Mouse (Mus musculus) stomach, embryonic 14.5 days (tissue): ENCODE measurements around the gene Nsf. TPM values are rescaled to one million over a fixed set of nuclear protein-coding genes. Genes with fewer than 3 reads are reported as not detected.

Source experiments
- ATAC-seq: fragments of 200-750 bp; cut with Nextera tagmentation; 2 replicates; pipeline ENCODE4 v1.8.0; 2017; ENCODE audit warnings: low read depth, moderate TSS enrichment; ENCODE audit not compliant: insufficient number of reproducible peaks, insufficient read depth, low FRiP score
- H3K27ac ChIP-seq: fragments of 300-500 bp; sonication (generic); 2 replicates; pipeline ENCODE4 v1.5.1; 2014; ENCODE audit warnings: mild to moderate bottlenecking, low read length, moderate library complexity, mixed read lengths
- H3K27me3 ChIP-seq: fragments of 300-500 bp; sonication (generic); 2 replicates; pipeline ENCODE4 v1.6.1; 2014; ENCODE audit warnings: low read length, control low read depth, mixed read lengths; ENCODE audit not compliant: control insufficient read depth, insufficient read depth
- H3K36me3 ChIP-seq: fragments of 300-500 bp; sonication (generic); 2 replicates; pipeline ENCODE4 v1.6.1; 2014; ENCODE audit warnings: mild to moderate bottlenecking, control low read depth, low read length, moderate library complexity, mixed read lengths; ENCODE audit not compliant: control insufficient read depth, insufficient read depth
- H3K4me1 ChIP-seq: fragments of 300-500 bp; sonication (generic); 2 replicates; pipeline ENCODE4 v1.6.1; 2014; ENCODE audit warnings: low read length, control low read depth, mixed read lengths; ENCODE audit not compliant: control insufficient read depth, insufficient read depth
- H3K4me2 ChIP-seq: fragments of 300-500 bp; sonication (generic); replicated peaks from 2 replicates; pipeline ENCODE4 v1.6.1; 2014; ENCODE audit warnings: low read depth, low read length, control low read depth
- H3K4me3 ChIP-seq: fragments of 300-500 bp; sonication (generic); 2 replicates; pipeline ENCODE4 v1.5.1; 2014; ENCODE audit warnings: low read depth, low read length, control low read depth
- H3K9ac ChIP-seq: fragments of 300-500 bp; sonication (generic); replicated peaks from 2 replicates; pipeline ENCODE4 v1.6.1; 2014; ENCODE audit warnings: low read depth, mild to moderate bottlenecking, control low read depth, low read length, moderate library complexity, mixed read lengths
- H3K9me3 ChIP-seq: fragments of 300-500 bp; sonication (generic); 2 replicates; pipeline ENCODE4 v1.6.1; 2016; ENCODE audit warnings: low read depth, low read length, control low read depth; ENCODE audit not compliant: control insufficient read depth
- WGBS: fragments of 180-500 bp; shearing (Covaris S2); extraction: QIAGEN DNeasy Blood & Tissue Kit; methylation state at CpG from one replicate; pipeline ENCODE4 v1.1.7; 2014; 5-methylcytosine and 5-hydroxymethylcytosine counted together
- polyA plus RNA-seq: library from polyadenylated mRNA; unstranded; fragments of >200 nt; fragmentation: Nextera tagmentation; extraction: Ambion mirVana; gene quantifications from 2 replicates; pipeline ENCODE4 v1.2.1, GENCODE M21; 2014

Gene Nsf
- polyA plus RNA-seq, 1 experiment from 2014 or later = 46.9 TPM

DNA sequence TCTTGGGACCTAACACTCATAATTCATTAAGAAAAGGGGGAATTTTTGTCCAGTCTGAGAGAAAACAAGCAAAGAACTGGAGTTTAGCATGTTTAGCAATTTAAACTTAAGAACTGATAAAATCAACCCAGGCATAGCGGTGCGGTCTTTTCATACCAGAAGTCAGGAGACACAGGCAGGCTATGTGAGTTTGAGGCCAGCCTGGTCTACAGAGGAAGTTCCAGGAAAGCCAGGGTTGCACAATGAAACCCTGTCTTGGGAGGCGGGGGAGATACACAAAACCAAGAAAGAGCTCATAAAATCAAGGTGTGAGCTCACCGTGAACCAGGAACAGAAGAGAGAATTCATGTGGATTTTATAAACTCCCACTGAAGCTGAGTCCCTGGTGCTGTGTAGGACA lies 3.0 kb upstream of the Nsf start:
- H3K4me3 ChIP-seq = no peak overlapping the region
- no peaks in the 10 kb centered on the region for H3K27me3 ChIP-seq
- no peak overlapping the region for H3K9ac ChIP-seq
- no peaks in the 10 kb centered on the region for H3K9me3 ChIP-seq
- no peak for ATAC-seq
- 0 out of 2 replicates have a peak, but pooled peaks cover 8% of the 10 kb centered on the region for H3K4me1 ChIP-seq
- no peaks in the 10 kb centered on the region for H3K36me3 ChIP-seq
- H3K27ac ChIP-seq = no peak overlapping the region
- H3K4me2 ChIP-seq = no peak overlapping the region
- WGBS = 86% methylated on average over 4 of the region's 4 CpGs

- peak overlapping the region; percentile 64 for H3K9ac ChIP-seq
- 0 out of 2 replicates have a peak, but pooled peaks cover 8% of the 10 kb centered on the region for H3K4me1 ChIP-seq
- H3K27me3 ChIP-seq = no peaks in the 10 kb centered on the region
- H3K27ac ChIP-seq = no peak overlapping the region
- H3K36me3 ChIP-seq = no peaks in the 10 kb centered on the region
- ATAC-seq = peak; percentile 74; the same call in 1 of the 2 replicates
- no peaks in the 10 kb centered on the region for H3K9me3 ChIP-seq
- peak overlapping the region; percentile 54 for H3K4me2 ChIP-seq
- under 1% methylated on average over 32 of the region's 32 CpGs for WGBS
- H3K4me3 ChIP-seq = peak overlapping the region; percentile 67
These were observed 592 bp downstream of the Nsf start for GRCm38 (mm10) chr11:103953032-103953895.

DNA sequence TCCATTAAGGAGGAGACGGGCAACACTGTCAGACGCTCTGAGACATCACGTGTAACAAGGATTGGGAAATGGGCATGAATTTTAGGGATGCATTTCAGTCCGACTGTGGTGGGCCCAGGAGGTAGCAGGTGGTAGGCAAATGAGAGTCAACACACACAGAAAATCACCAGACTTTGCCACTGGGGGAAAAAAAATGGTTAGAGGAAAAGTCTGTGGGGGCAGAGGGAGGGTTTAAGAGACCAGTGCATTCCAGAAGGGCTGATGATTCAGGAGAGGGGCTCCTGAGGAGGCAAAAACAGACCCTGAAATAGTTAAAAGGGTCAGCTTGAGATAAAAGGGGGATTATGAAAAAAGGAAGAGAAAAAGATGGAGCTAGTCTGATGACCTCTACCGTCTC lies 1.2 kb downstream of the Nsf start:
- 0 out of 2 replicates have a peak, but pooled peaks cover 8% of the 10 kb centered on the region for H3K4me1 ChIP-seq
- H3K9me3 ChIP-seq = no peaks in the 10 kb centered on the region
- H3K4me2 ChIP-seq = peak overlapping the region; percentile 54
- H3K27me3 ChIP-seq = no peaks in the 10 kb centered on the region
- H3K9ac ChIP-seq = no peak overlapping the region
- peak overlapping the region; percentile 67 for H3K4me3 ChIP-seq
- no peak overlapping the region for H3K27ac ChIP-seq
- ATAC-seq = no peak
- 68% methylated on average over 5 of the region's 5 CpGs for WGBS
- H3K36me3 ChIP-seq = no peaks in the 10 kb centered on the region

DNA sequence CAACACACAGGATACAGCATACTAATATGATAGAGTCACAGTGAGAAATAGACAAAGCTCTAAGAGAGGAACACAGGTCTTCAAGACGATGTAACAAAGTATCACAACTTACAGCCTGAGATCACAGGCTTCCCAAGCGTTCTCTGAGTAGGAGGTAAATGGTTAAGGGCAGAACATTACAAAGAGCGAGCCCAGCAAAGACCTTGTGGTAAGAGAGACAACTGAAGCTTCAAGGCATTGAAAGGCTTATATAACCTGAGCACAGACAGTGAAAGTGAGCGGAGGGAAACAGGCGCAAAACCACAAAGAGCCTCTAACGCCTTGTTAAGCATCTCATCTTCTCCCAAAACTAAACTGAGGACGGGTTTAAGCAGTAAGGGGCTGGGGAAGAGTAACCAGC lies 2.8 kb downstream of the Nsf start:
- Histone ChIP-seq H3K36me3 (no peaks in the 10 kb centered on the region), H3K9ac (no peak overlapping the region), H3K27ac (no peak overlapping the region), H3K4me3 (no peak overlapping the region), H3K4me2 (no peak overlapping the region), H3K4me1 (0 out of 2 replicates have a peak, but pooled peaks cover 8% of the 10 kb centered on the region), H3K9me3 (no peaks in the 10 kb centered on the region), H3K27me3 (no peaks in the 10 kb centered on the region)
- no peak for ATAC-seq
- WGBS = 86% methylated on average over 7 of the region's 7 CpGs

DNA sequence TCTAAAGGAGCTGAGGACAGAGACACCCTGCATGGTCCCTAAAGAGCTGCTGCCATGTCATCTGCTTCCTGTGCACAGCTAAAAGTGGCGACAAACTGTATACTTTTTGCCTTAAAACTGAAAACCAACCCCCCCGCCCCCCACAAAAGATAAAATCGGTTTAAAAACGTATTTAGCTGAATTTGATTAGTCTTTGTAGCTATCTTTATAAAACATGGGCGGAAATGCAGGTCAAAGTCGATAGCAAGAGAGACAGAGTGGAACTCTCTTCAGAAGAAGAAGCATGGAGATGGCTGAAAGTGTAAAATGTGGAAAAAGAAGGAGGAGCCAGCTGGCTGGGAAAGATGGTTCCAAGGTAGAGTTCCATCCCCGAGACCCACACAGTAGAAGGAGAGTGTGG lies 4.9 kb downstream of the Nsf start:
- no peak for ATAC-seq
- no peak overlapping the region for H3K27ac ChIP-seq
- 0 out of 2 replicates have a peak, but pooled peaks cover 8% of the 10 kb centered on the region for H3K4me1 ChIP-seq
- no peaks in the 10 kb centered on the region for H3K9me3 ChIP-seq
- no peak overlapping the region for H3K9ac ChIP-seq
- no peaks in the 10 kb centered on the region for H3K27me3 ChIP-seq
- no peak overlapping the region for H3K4me3 ChIP-seq
- no peaks in the 10 kb centered on the region for H3K36me3 ChIP-seq
- 88% methylated on average over 7 of the region's 7 CpGs for WGBS
- H3K4me2 ChIP-seq = no peak overlapping the region

- ATAC-seq = no peak
- 83% methylated on average over 4 of the region's 4 CpGs for WGBS
- Histone ChIP-seq H3K36me3 (no peaks in the 10 kb centered on the region), H3K9ac (no peak overlapping the region), H3K4me3 (no peak overlapping the region), H3K4me1 (no peaks in the 10 kb centered on the region), H3K27me3 (no peaks in the 10 kb centered on the region), H3K27ac (no peak overlapping the region), H3K4me2 (no peak overlapping the region), H3K9me3 (no peaks in the 10 kb centered on the region)
These were observed 11.1 kb downstream of the Nsf start for GRCm38 (mm10) chr11:103942740-103943139.

GRCm38 (mm10) chr11:103941351-103941750 lies 12.5 kb downstream of the Nsf start:
- Histone ChIP-seq H3K27me3 (no peaks in the 10 kb centered on the region), H3K9me3 (no peaks in the 10 kb centered on the region), H3K27ac (no peak overlapping the region), H3K4me2 (no peak overlapping the region), H3K4me1 (no peaks in the 10 kb centered on the region), H3K9ac (no peak overlapping the region), H3K36me3 (no peaks in the 10 kb centered on the region), H3K4me3 (no peak overlapping the region)
- WGBS = 55% methylated on average over 5 of the region's 5 CpGs
- ATAC-seq = no peak

DNA sequence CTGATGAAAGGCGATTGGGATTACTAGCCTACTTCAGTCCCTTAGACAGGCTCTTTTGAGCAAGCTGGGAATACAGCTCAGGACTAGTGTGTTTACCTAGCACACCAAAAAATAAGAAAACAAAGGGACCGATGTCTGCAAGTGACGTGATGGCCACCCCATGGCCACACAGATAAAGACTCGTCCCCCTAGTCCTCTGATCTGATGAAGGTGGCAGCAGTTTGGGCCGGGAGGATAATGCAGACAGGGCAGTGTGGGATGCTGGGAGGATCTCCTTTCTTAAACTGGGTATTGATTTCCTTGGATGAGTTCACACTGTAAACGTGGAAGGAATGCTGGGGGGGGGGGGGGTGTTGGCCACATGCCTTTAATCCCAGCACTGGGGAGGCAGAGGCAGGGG lies 13.0 kb downstream of the Nsf start:
- Histone ChIP-seq H3K4me2 (no peak overlapping the region), H3K9ac (no peak overlapping the region), H3K36me3 (no peaks in the 10 kb centered on the region), H3K27me3 (no peaks in the 10 kb centered on the region), H3K4me1 (no peaks in the 10 kb centered on the region), H3K27ac (no peak overlapping the region), H3K4me3 (no peak overlapping the region), H3K9me3 (no peaks in the 10 kb centered on the region)
- no peak for ATAC-seq
- whole genome bisulfite sequencing = 61% methylated on average over 6 of the region's 6 CpGs
